Mouse (Mus musculus) kidney, postnatal 14 days (tissue): Measurements from ENCODE around the gene H13.

Experiments
- DNase-seq: peaks from one replicate; pipeline ENCODE4 v3.0.0; 2022; ENCODE audit warnings: mixed read lengths

H13 gene

GRCm38 (mm10) chr2:152736090-152736601, 66.9 kb downstream of the H13 start, which contains the start of gene Id1:
Id1 (plus strand) TSS chr2:152736251.
- peak; percentile 94 for DNase-seq

DNA sequence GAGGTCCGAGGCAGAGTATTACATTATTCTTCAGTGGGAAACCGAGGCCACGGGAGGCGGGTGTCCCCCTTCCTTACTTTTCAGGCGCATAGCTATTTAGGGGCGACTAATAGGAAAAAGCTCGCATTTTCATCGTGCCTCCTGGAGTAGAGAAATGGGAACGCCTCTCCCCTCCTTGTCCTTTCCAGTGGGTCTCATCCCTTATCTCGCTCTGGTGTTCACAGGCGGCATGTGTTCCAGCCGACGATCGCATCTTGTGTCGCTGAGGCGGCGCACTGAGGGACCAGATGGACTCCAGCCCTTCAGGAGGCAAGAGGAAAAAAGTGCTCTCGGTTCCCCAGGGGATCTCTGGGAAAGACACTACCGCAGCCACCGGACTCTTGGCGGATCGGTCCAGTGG, 67.5 kb downstream of the H13 start:
- DNase-seq, result no peak

DNA sequence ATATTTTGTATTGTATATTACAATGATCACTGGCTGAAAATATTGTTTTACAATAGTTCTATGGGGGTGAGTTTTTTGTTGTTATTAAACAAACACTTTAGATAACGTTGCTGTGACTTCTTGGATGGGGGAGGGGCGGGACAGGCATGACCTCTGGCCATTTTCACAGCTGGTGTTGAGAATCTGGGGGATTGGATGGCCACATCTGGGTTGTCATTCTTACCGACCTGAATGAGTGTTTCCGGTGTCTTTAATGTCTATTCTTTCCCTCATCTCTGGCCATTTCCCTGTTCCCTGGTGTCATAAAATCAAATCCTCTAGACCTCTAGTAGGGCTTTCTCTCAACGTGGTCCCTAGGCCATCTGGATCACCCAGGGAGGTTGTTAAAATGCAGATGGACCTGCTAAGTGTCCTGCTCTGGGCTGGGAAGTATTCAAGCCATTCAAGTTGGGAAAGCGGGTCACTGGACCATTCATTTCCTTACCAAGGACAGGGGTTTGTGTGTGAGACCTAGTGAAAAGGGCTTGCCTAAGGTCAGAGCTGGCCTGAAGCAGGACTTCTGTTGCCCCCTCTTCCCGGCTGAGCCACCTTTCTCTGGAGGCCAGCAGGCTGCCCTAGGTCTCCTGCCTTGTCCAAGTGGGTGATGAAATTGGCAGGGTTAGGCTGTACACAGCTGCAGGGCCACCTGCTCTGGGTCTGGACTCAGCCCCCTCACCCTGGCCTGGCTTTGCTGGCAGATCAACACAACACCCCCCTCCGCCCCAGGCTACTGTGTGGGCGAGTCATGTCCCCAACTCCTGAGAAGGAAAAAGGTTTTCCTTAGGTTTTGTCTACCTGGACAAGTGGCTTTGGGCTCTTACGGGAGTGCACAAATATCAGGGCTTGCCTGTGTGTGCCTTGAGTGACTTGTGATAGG, 68.3 kb downstream of the H13 start:
- no peak for DNase-seq

GRCm38 (mm10) chr2:152738341-152738740, 69.1 kb downstream of the H13 start:
- no peak for DNase-seq

GRCm38 (mm10) chr2:152739031-152739841, 70.0 kb downstream of the H13 start:
- DNase-seq, result peak; percentile 94

DNA sequence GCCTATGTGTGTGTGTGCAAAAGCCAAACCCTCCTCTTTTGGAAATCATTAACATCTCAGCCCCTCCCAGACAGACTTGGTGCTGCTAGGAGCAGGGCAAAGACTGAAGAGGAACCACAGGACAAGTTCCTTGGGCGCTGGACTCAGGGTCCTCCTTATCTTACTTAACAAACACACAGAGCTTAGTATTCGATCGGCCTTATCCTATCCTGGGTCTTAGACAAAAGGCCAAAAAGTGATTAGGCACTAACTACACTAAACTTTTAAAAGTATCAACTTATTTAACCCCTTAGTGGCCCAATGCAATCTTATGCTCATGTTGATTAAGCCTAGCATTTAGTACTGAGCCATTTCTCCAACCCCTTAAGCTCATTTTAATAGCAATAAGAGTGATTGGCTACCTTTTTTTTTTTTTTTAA, 70.6 kb downstream of the H13 start:
- DNase-seq, result peak; percentile 83

DNA sequence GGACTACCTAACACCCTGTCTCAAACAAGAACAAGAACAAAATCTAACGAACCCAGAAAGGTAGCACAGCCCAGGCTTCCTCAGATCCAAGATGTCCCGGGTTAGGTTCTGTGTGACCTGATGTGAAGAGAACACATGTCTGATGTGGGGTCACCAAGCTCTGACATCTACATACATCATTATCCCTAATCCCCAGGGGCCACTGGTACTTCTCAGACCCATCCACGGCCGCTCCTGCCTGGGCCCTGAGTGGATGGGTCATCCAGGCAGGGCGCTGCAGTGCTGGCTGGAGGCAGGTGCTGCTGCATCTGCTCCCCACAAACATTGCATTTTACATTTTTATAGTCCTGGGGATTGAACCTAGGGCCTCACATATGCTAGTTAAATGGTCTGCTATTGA, 71.2 kb downstream of the H13 start:
- DNase-seq, result no peak

- peak; percentile 86 for DNase-seq
These were observed 72.1 kb downstream of the H13 start for GRCm38 (mm10) chr2:152741153-152742041.

GRCm38 (mm10) chr2:152742435-152742834, 73.2 kb downstream of the H13 start:
- peak; percentile 88 for DNase-seq

DNA sequence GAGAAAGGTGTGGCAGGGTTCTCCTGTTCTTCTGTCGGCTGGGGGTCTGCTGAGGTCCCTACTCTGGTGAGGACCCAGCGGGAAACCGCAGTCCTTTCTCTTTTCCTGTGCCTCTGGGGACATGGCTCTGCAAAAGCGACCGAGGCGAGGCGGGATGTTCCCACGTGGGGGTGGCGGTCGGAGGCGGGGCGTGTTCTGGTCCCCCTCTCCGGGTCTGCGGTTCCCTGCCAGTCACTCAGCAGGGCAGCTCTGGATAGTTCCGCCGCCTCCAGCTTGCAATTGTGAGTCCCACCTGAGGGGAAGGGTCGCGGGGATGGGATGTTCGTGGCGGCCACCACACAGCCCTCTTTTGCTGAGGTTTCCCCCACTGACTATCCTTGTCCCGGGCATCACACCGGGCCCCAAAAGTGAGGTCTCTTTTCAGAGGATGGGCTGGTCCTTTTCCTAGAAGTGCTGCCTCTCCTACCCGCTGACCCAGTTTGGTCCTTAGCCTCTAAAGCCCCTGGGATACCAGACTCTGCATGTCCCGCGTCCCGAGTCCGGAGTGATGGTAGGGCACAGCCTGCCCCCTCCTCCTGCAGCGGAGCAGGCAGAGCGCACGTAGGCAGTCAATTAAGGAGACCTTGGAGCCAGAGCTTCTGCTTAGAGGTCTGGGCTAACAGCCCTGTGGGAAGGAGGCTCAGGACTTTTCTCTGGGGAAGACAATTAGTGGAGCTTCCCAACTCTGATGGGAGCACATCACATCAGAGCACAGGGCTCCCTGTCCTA, 84.9 kb downstream of the H13 start, which contains the start of gene Cox4i2:
Gene Cox4i2 (plus strand): TSS at position 230 of the 768 bp plus-strand sequence.
- no peak for DNase-seq

- DNase-seq, result no peak
These were observed 87.5 kb downstream of the H13 start for GRCm38 (mm10) chr2:152756474-152757393.

GRCm38 (mm10) chr2:152757478-152757877, 88.2 kb downstream of the H13 start:
- DNase-seq, result no peak
